Mouse (Mus musculus) ES-Bruce4 (cell line): ENCODE data around the gene Hcfc1. TPM values are rescaled to one million over a fixed set of nuclear protein-coding genes. Genes with fewer than 3 reads are reported as not detected.

ENCODE experiments used
- H3K27ac ChIP-seq: 2 replicates; pipeline ENCODE4 v1.5.1; 2012; ENCODE audit warnings: low read length, inconsistent platforms; ENCODE audit not compliant: insufficient read depth
- H3K27me3 ChIP-seq: 2 replicates; pipeline ENCODE4 v1.6.1; 2012; ENCODE audit warnings: mild to moderate bottlenecking, low read length, inconsistent platforms; ENCODE audit not compliant: control insufficient read depth, poor library complexity, insufficient read depth, severe bottlenecking
- H3K36me3 ChIP-seq: 2 replicates; pipeline ENCODE4 v1.6.1; 2012; ENCODE audit warnings: inconsistent platforms, mild to moderate bottlenecking, low read length, moderate library complexity; ENCODE audit not compliant: control insufficient read depth, poor library complexity, insufficient read depth, severe bottlenecking
- H3K4me1 ChIP-seq: one replicate; pipeline ENCODE4 v1.8.1; 2011; ENCODE audit warnings: low read length; ENCODE audit not compliant: control insufficient read depth, insufficient read depth
- H3K4me3 ChIP-seq: 2 replicates; pipeline ENCODE4 v1.5.1; 2011; ENCODE audit warnings: low read depth, mild to moderate bottlenecking, low read length
- H3K9ac ChIP-seq: 2 replicates; pipeline ENCODE4 v1.6.1; 2012; ENCODE audit warnings: low read depth, mild to moderate bottlenecking, inconsistent platforms; ENCODE audit not compliant: poor library complexity, severe bottlenecking
- H3K9me3 ChIP-seq: replicated peaks from 2 replicates; pipeline ENCODE4 v1.6.1; 2012; ENCODE audit warnings: mild to moderate bottlenecking, low read length, inconsistent platforms; ENCODE audit not compliant: control insufficient read depth, poor library complexity, insufficient read depth, severe bottlenecking
- CTCF ChIP-seq: IDR thresholded peaks from one replicate; pipeline ENCODE4 v1.8.1; 2011; ENCODE audit warnings: low read depth, low read length
- EP300 ChIP-seq: IDR thresholded peaks from 2 replicates; pipeline ENCODE4 v1.6.1; 2011; ENCODE audit warnings: low read depth, low read length; ENCODE audit not compliant: insufficient read depth
- POLR2A ChIP-seq: IDR thresholded peaks from one replicate; pipeline ENCODE4 v1.8.1; 2011; ENCODE audit warnings: low read length; ENCODE audit not compliant: insufficient read depth
- polyA plus RNA-seq: library from polyadenylated mRNA; stranded (reverse); fragments of >200 nt; gene quantifications from 2 replicates; pipeline ENCODE4 v1.2.4, GENCODE M21; 2011; ENCODE audit warnings: low read depth; ENCODE audit not compliant: missing spikeins, insufficient read depth, insufficient read length

Gene Hcfc1
- polyA plus RNA-seq, 1 experiment = 91.4 TPM

- Histone ChIP-seq H3K27ac (no peak overlapping the region), H3K4me3 (no peak overlapping the region), H3K4me1 (no peaks in the 10 kb centered on the region), H3K9me3 (no peaks in the 10 kb centered on the region), H3K36me3 (no peaks in the 10 kb centered on the region; the same call in 1 of the 2 replicates), H3K27me3 (no peaks in the 10 kb centered on the region), H3K9ac (no peak overlapping the region)
- TF ChIP-seq CTCF = no peak
- no peak for TF ChIP-seq POLR2A
- no peak for TF ChIP-seq EP300
These were observed 3.0 kb upstream of the Hcfc1 start for GRCm38 (mm10) chrX:73969167-73969566.

- H3K27ac ChIP-seq = peak overlapping the region; percentile 97
- peak overlapping the region; percentile 99 for H3K4me3 ChIP-seq
- no peaks in the 10 kb centered on the region for H3K9me3 ChIP-seq
- no peaks in the 10 kb centered on the region for H3K27me3 ChIP-seq
- no peaks in the 10 kb centered on the region for H3K4me1 ChIP-seq
- TF ChIP-seq EP300 (no peak), CTCF (no peak), POLR2A (no peak)
- peaks cover 5% of the 10 kb centered on the region for H3K36me3 ChIP-seq
- peak overlapping the region; percentile 96 for H3K9ac ChIP-seq
These were observed 1.3 kb upstream of the Hcfc1 start for GRCm38 (mm10) chrX:73967177-73968075.

GRCm38 (mm10) chrX:73965307-73965706, 850 bp downstream of the Hcfc1 start:
- no peaks in the 10 kb centered on the region for H3K9me3 ChIP-seq
- H3K27ac ChIP-seq = peak overlapping the region; percentile 97
- H3K27me3 ChIP-seq = no peaks in the 10 kb centered on the region
- peaks cover 24% of the 10 kb centered on the region for H3K36me3 ChIP-seq
- peaks cover 2% of the 10 kb centered on the region for H3K4me1 ChIP-seq
- no peak for TF ChIP-seq EP300
- TF ChIP-seq CTCF = no peak
- no peak for TF ChIP-seq POLR2A
- peak overlapping the region; percentile 96 for H3K9ac ChIP-seq
- H3K4me3 ChIP-seq = peak overlapping the region; percentile 99

GRCm38 (mm10) chrX:73964363-73964762, 1.8 kb downstream of the Hcfc1 start:
- Histone ChIP-seq H3K36me3 (peaks cover 34% of the 10 kb centered on the region), H3K4me1 (peaks cover 2% of the 10 kb centered on the region), H3K9ac (peak overlapping the region; percentile 96), H3K27me3 (no peaks in the 10 kb centered on the region), H3K9me3 (no peaks in the 10 kb centered on the region), H3K27ac (no peak overlapping the region), H3K4me3 (peak overlapping the region; percentile 99)
- TF ChIP-seq EP300 (no peak), CTCF (no peak), POLR2A (no peak)

- Histone ChIP-seq H3K36me3 (peaks cover 87% of the 10 kb centered on the region), H3K27ac (no peak overlapping the region), H3K4me1 (no peaks in the 10 kb centered on the region), H3K27me3 (no peaks in the 10 kb centered on the region), H3K9ac (no peak overlapping the region), H3K9me3 (no peaks in the 10 kb centered on the region), H3K4me3 (no peak overlapping the region)
- no peak for TF ChIP-seq EP300
- no peak for TF ChIP-seq POLR2A
- TF ChIP-seq CTCF = no peak
These were observed 11.2 kb downstream of the Hcfc1 start for GRCm38 (mm10) chrX:73954988-73955387.

- Histone ChIP-seq H3K4me1 (no peaks in the 10 kb centered on the region), H3K27me3 (no peaks in the 10 kb centered on the region), H3K36me3 (peaks cover 90% of the 10 kb centered on the region), H3K4me3 (no peak overlapping the region), H3K9me3 (no peaks in the 10 kb centered on the region), H3K9ac (no peak overlapping the region), H3K27ac (no peak overlapping the region)
- TF ChIP-seq POLR2A (no peak), CTCF (no peak), EP300 (no peak)
These were observed 13.6 kb downstream of the Hcfc1 start for GRCm38 (mm10) chrX:73952603-73953002.
